Mouse (Mus musculus) midbrain, embryonic 16.5 days (tissue): ENCODE results near the gene Tnfaip8l1. TPM values are rescaled to one million over a fixed set of nuclear protein-coding genes. Genes with fewer than 3 reads are reported as not detected.

Source experiments
- ATAC-seq: fragments of 200-750 bp; cut with Nextera tagmentation; 2 replicates; pipeline ENCODE4 v1.8.0; 2017; ENCODE audit warnings: moderate TSS enrichment
- H3K27ac ChIP-seq: fragments of 300-500 bp; sonication (generic); 2 replicates; pipeline ENCODE4 v1.5.1; 2014; ENCODE audit warnings: mild to moderate bottlenecking, low read length, mixed read lengths
- H3K27me3 ChIP-seq: fragments of 300-500 bp; sonication (generic); 2 replicates; pipeline ENCODE4 v1.6.1; 2014; ENCODE audit warnings: low read depth, low read length, mixed read lengths; ENCODE audit not compliant: control insufficient read depth, insufficient read depth
- H3K36me3 ChIP-seq: fragments of 300-500 bp; sonication (generic); 2 replicates; pipeline ENCODE4 v1.6.1; 2014; ENCODE audit warnings: mild to moderate bottlenecking, low read length, moderate library complexity, mixed read lengths; ENCODE audit not compliant: control insufficient read depth, insufficient read depth
- H3K4me1 ChIP-seq: fragments of 300-500 bp; sonication (generic); 2 replicates; pipeline ENCODE4 v1.6.1; 2014; ENCODE audit warnings: mild to moderate bottlenecking, low read length, mixed read lengths; ENCODE audit not compliant: control insufficient read depth, insufficient read depth
- H3K4me2 ChIP-seq: fragments of 300-500 bp; sonication (generic); 2 replicates; pipeline ENCODE4 v1.6.1; 2014; ENCODE audit warnings: mild to moderate bottlenecking, low read length, mixed read lengths
- H3K4me3 ChIP-seq: fragments of 300-500 bp; sonication (generic); 2 replicates; pipeline ENCODE4 v1.5.1; 2014; ENCODE audit warnings: low read depth, mild to moderate bottlenecking, low read length, moderate library complexity, mixed read lengths
- H3K9ac ChIP-seq: fragments of 300-500 bp; sonication (generic); 2 replicates; pipeline ENCODE4 v1.6.1; 2014; ENCODE audit warnings: low read depth, low read length, mixed read lengths
- H3K9me3 ChIP-seq: fragments of 300-500 bp; sonication (generic); replicated peaks from 2 replicates; pipeline ENCODE4 v1.6.1; 2014; ENCODE audit warnings: mild to moderate bottlenecking, low read length, mixed read lengths; ENCODE audit not compliant: control insufficient read depth, poor library complexity, severe bottlenecking
- WGBS: fragments of 180-500 bp; shearing (Covaris S2); extraction: QIAGEN DNeasy Blood & Tissue Kit; methylation state at CpG from one replicate; pipeline ENCODE4 v1.1.7; 2014; 5-methylcytosine and 5-hydroxymethylcytosine counted together
- polyA plus RNA-seq: library from polyadenylated mRNA; unstranded; fragments of >200 nt; fragmentation: Nextera tagmentation; extraction: Ambion mirVana; gene quantifications from 2 replicates; pipeline ENCODE4 v1.2.1, GENCODE M21; 2015

Gene Tnfaip8l1
- 10.5 and 10.8 TPM in 2 replicates for polyA plus RNA-seq

- Histone ChIP-seq H3K4me2 (peak within 1 kb of the TSS; percentile 85), H3K27ac (no peak within 1 kb of the TSS), H3K9me3 (no peaks in the 10 kb centered on the region), H3K27me3 (peaks cover 8% of the 10 kb centered on the region), H3K9ac (peak within 1 kb of the TSS; percentile 71), H3K4me1 (peaks cover 13% of the 10 kb centered on the region), H3K4me3 (peak within 1 kb of the TSS; percentile 45), H3K36me3 (no peaks in the 10 kb centered on the region)
- under 1% methylated on average over 30 of the region's 30 CpGs for WGBS
- peak; percentile 98 for ATAC-seq
Measured at GRCm38 (mm10) chr17:56162231-56162774, at the start of gene Tnfaip8l1. Gene Tnfaip8l1 (plus strand): TSS chr17:56162477.

DNA sequence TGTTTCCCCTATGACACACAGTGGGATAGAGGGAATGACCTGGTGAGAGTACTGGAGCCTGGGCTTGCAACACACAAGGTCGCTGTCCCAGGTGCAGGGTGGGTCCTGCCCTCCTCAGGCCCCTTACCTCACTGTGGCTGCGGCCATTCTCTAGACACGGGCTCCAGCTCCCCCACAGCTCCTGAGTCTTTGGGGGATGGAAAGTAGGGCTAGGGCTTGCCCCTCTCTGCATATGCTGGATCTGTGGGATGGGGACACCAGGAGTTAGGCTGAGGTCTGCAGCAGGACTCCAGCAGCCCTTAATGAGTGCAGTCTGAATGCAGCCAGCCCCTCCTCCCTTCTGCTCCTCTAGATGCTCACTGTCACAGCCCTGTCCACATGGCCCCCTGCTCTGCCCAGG is 49.5 kb upstream of the Tnfaip8l1 start:
- no peaks in the 10 kb centered on the region for H3K9me3 ChIP-seq
- no peaks in the 10 kb centered on the region for H3K36me3 ChIP-seq
- no peak overlapping the region for H3K9ac ChIP-seq
- no peak; the same call in 1 of the 2 replicates for ATAC-seq
- H3K27me3 ChIP-seq: no peaks in the 10 kb centered on the region
- H3K27ac ChIP-seq: no peak overlapping the region
- 73% methylated on average over 3 of the region's 3 CpGs for WGBS
- H3K4me1 ChIP-seq: 0 out of 2 replicates have a peak, but pooled peaks cover 3% of the 10 kb centered on the region
- no peak overlapping the region for H3K4me2 ChIP-seq
- H3K4me3 ChIP-seq: no peak overlapping the region

GRCm38 (mm10) chr17:56116193-56116592 is 46.1 kb upstream of the Tnfaip8l1 start:
- ATAC-seq: no peak
- Histone ChIP-seq H3K9ac (no peak overlapping the region), H3K4me3 (no peak overlapping the region), H3K36me3 (no peaks in the 10 kb centered on the region), H3K27me3 (peaks cover 25% of the 10 kb centered on the region), H3K9me3 (no peaks in the 10 kb centered on the region), H3K4me1 (0 out of 2 replicates have a peak, but pooled peaks cover 7% of the 10 kb centered on the region), H3K4me2 (no peak overlapping the region), H3K27ac (no peak overlapping the region)
- 76% methylated on average over 10 of the region's 10 CpGs for WGBS

- H3K4me1 ChIP-seq: 0 out of 2 replicates have a peak, but pooled peaks cover 7% of the 10 kb centered on the region
- H3K9ac ChIP-seq: peak within 1 kb of the TSS; percentile 48
- H3K4me2 ChIP-seq: peak within 1 kb of the TSS; percentile 64
- peaks cover under 1% of the 10 kb centered on the region; the same call in 1 of the 2 replicates for H3K36me3 ChIP-seq
- H3K4me3 ChIP-seq: peak within 1 kb of the TSS; percentile 33
- peaks cover 3% of the 10 kb centered on the region; the same call in 1 of the 2 replicates for H3K9me3 ChIP-seq
- ATAC-seq: peak; percentile 34; the same call in 1 of the 2 replicates
- 1% methylated on average over 27 of the region's 27 CpGs for WGBS
- H3K27ac ChIP-seq: no peak within 1 kb of the TSS
- peaks cover 36% of the 10 kb centered on the region for H3K27me3 ChIP-seq
Measured at GRCm38 (mm10) chr17:56117251-56117710, 45.0 kb upstream of the Tnfaip8l1 start, which contains the start of gene Plin5. Gene Plin5 (minus strand): TSS chr17:56117596.

GRCm38 (mm10) chr17:56119431-56119830 is 42.8 kb upstream of the Tnfaip8l1 start:
- Histone ChIP-seq H3K36me3 (peaks cover 22% of the 10 kb centered on the region), H3K4me2 (no peak overlapping the region), H3K27me3 (peaks cover 47% of the 10 kb centered on the region), H3K9ac (no peak overlapping the region), H3K9me3 (peaks cover 10% of the 10 kb centered on the region; the same call in 1 of the 2 replicates), H3K4me1 (0 out of 2 replicates have a peak, but pooled peaks cover 7% of the 10 kb centered on the region), H3K4me3 (no peak overlapping the region), H3K27ac (no peak overlapping the region)
- 46% methylated on average over 12 of the region's 12 CpGs for WGBS
- ATAC-seq: no peak

- Histone ChIP-seq H3K27me3 (peaks cover 49% of the 10 kb centered on the region), H3K36me3 (peaks cover 25% of the 10 kb centered on the region), H3K9me3 (peaks cover 10% of the 10 kb centered on the region; the same call in 1 of the 2 replicates), H3K4me3 (no peak overlapping the region), H3K4me1 (0 out of 2 replicates have a peak, but pooled peaks cover 7% of the 10 kb centered on the region), H3K4me2 (no peak overlapping the region; the same call in 1 of the 2 replicates), H3K27ac (no peak overlapping the region), H3K9ac (0 out of 2 replicates have a peak overlapping the region, but pooled peaks have one; percentile 41)
- ATAC-seq: no peak
- 10% methylated on average over 66 of the region's 66 CpGs for WGBS
Measured at GRCm38 (mm10) chr17:56119981-56120880, 42.0 kb upstream of the Tnfaip8l1 start.

DNA sequence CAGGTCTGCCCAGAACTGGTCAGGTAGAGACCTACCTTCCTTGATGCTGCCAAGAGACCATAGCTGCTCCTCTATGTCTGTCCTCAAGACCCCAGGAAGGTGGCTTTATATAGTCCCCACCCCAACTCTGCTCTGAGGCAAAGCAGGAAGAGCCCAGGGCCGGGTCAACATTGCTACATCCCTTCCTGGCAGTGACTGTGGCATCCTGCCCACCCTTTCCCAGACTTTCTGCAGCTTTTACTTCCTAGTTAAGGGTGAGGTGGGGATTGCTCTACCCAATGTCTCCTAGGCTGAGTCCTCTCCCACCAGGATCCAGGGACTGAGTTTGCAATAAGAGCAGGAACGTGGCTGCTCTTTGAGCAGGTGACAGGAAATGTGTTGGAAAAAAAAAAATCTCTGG is 40.5 kb upstream of the Tnfaip8l1 start, which contains the start of gene Lrg1:
TSS of gene Lrg1 (minus strand) at position 176 of the 400 bp plus-strand sequence.
- peaks cover 10% of the 10 kb centered on the region; the same call in 1 of the 2 replicates for H3K9me3 ChIP-seq
- H3K36me3 ChIP-seq: peaks cover 37% of the 10 kb centered on the region
- H3K9ac ChIP-seq: no peak within 1 kb of the TSS
- H3K27me3 ChIP-seq: peaks cover 49% of the 10 kb centered on the region
- 0 out of 2 replicates have a peak, but pooled peaks cover 7% of the 10 kb centered on the region for H3K4me1 ChIP-seq
- no peak within 1 kb of the TSS for H3K27ac ChIP-seq
- 57% methylated on average over 2 of the region's 2 CpGs for WGBS
- no peak for ATAC-seq
- H3K4me3 ChIP-seq: no peak within 1 kb of the TSS
- no peak within 1 kb of the TSS for H3K4me2 ChIP-seq

- Histone ChIP-seq H3K9ac (no peak overlapping the region), H3K27ac (no peak overlapping the region), H3K4me3 (no peak overlapping the region), H3K4me1 (0 out of 2 replicates have a peak, but pooled peaks cover 4% of the 10 kb centered on the region), H3K27me3 (peaks cover 48% of the 10 kb centered on the region), H3K4me2 (no peak overlapping the region), H3K36me3 (peaks cover 48% of the 10 kb centered on the region), H3K9me3 (peaks cover 10% of the 10 kb centered on the region; the same call in 1 of the 2 replicates)
- no peak; the same call in 1 of the 2 replicates for ATAC-seq
- 95% methylated on average over 12 of the region's 12 CpGs for WGBS
Measured at GRCm38 (mm10) chr17:56123161-56123560, 39.1 kb upstream of the Tnfaip8l1 start.
